In genomic region chr7:62463878-62464755, GRCm38 (mm10) we compare ENCODE assay signal across 8 mouse cellular contexts. TPM values are rescaled to one million over a fixed set of nuclear protein-coding genes. Genes with fewer than 3 reads are reported as not detected.
A peak's percentile ranks its signal among the peaks of the same experiment; 100 is the strongest.
DNase-seq lines count a peak whose midpoint lies in the region; TF ChIP-seq lines count a peak whose summit lies in the region.

TSS of gene Peg12 (minus strand) at chr7:62464510.

- peak; percentile 12; the same call in 1 of the 2 replicates for TF ChIP-seq CTCF in liver, adult 2 months (IDR thresholded peaks at IDR 0.05; ENCODE audit: low read depth, low read length)

- H3K4me3 ChIP-seq in liver, adult 2 months (ENCODE audit: insufficient read depth, low read depth, low read length) = peak within 1 kb of the TSS; percentile 54; the same call in 1 of the 2 replicates
- peak within 1 kb of the TSS; percentile 32 for H3K4me3 ChIP-seq in myocyte

- no peaks in the 10 kb centered on the region for H3K79me2 ChIP-seq in liver, adult 2 months (ENCODE audit: control insufficient read depth, insufficient read depth, low read length)
- no peaks in the 10 kb centered on the region for H3K79me2 ChIP-seq in myocyte (ENCODE audit: control insufficient read depth, insufficient read depth)

- DNase-seq in spleen, adult 18-20 months = peak; percentile 22 to 30
- DNase-seq in spleen, adult 12 weeks (ENCODE audit: low spot score) = no peak
- peak; percentile 75 for DNase-seq in embryo, embryonic 9.5 days (ENCODE audit: extremely low spot score)
- peak; percentile 48 for DNase-seq in heart, adult 8-10 months (ENCODE audit: low spot score)
- DNase-seq in kidney, adult 8-10 months = peak; percentile 23 to 35
- DNase-seq in liver, adult 2 months (ENCODE audit: extremely low read depth, low read depth, low spot score) = peak; percentile 47
- DNase-seq in telencephalon, adult 2 months (ENCODE audit: low read depth, low spot score) = peak; percentile 16

- H3K9ac ChIP-seq in liver, adult 2 months (ENCODE audit: low read depth, low read length) = peak within 1 kb of the TSS; percentile 60

- 24% methylated on average over 80 of the region's 82 CpGs for WGBS in liver, adult 2 months

- peak within 1 kb of the TSS; percentile 83 for H3ac ChIP-seq in myocyte (ENCODE audit: control insufficient read depth, insufficient read length)

- no peak for TF ChIP-seq POLR2A in liver, adult 2 months (IDR thresholded peaks at IDR 0.05; ENCODE audit: extremely low read depth, insufficient read depth, low read length)
- no peak for TF ChIP-seq POLR2A in myocyte (IDR thresholded peaks at IDR 0.05; ENCODE audit: insufficient read length, low read depth)

- H3K27me3 ChIP-seq in liver, adult 2 months (ENCODE audit: control insufficient read depth, insufficient read depth, low read length) = peaks cover 8% of the 10 kb centered on the region
- H3K27me3 ChIP-seq in myocyte (ENCODE audit: control insufficient read depth, insufficient read depth, insufficient read length) = no peaks in the 10 kb centered on the region

- no peak within 1 kb of the TSS for H3K27ac ChIP-seq in liver, adult 2 months (replicated peaks; ENCODE audit: insufficient read depth, low read depth, low read length)

- no peaks in the 10 kb centered on the region for H3K4me1 ChIP-seq in liver, adult 2 months (ENCODE audit: control insufficient read depth, insufficient read depth, low read length)

- peak within 1 kb of the TSS; percentile 87 for H3K4me2 ChIP-seq in myocyte (ENCODE audit: low read depth)

- no peaks in the 10 kb centered on the region for H3K36me3 ChIP-seq in liver, adult 2 months (ENCODE audit: control insufficient read depth, insufficient read depth, low read length)
- H3K36me3 ChIP-seq in myocyte (ENCODE audit: control insufficient read depth, insufficient read depth) = no peaks in the 10 kb centered on the region

TF ChIP-seq in myocyte, 11 proteins besides CTCF, POLR2A, EP300 and RAD21:
- TF ChIP-seq MYOG (IDR thresholded peaks at IDR 0.05; ENCODE audit: control insufficient read depth in 1 of 3, insufficient read depth in 1 of 3, insufficient read length in 2 of 3, low read depth in 2 of 3) (no peak), SRF (IDR thresholded peaks at IDR 0.05; ENCODE audit: control insufficient read depth, insufficient read length, low read depth) (no peak), MYOD1 (IDR thresholded peaks at IDR 0.05; ENCODE audit: control insufficient read depth in 1 of 3, insufficient read length in 2 of 3, low read depth in 2 of 3) (no peak), REST (IDR thresholded peaks at IDR 0.05; ENCODE audit: insufficient read depth, insufficient read length) (no peak), POLR2AphosphoS2 (IDR thresholded peaks at IDR 0.05; ENCODE audit: insufficient read length, low read depth) (no peak), CEBPB (IDR thresholded peaks at IDR 0.05; ENCODE audit: insufficient read depth, poor library complexity, severe bottlenecking) (no peak), MAX (IDR thresholded peaks at IDR 0.05; ENCODE audit: low read depth) (no peak)

RNA-seq across cellular contexts. Expression of gene Peg12, which starts in this region (rescaled TPM):
- 1 to 10 TPM in 3 of 4 experiments, under 1 TPM in 1; 0.62 to 1.5 (median 1.2) TPM for total RNA-seq in heart, adult 8-10 months (2022)
- 0.28 and 0.34 TPM in 2 replicates for total RNA-seq in liver, adult 2 months (2014; rRNA removed)
- polyA plus RNA-seq in liver, adult 2 months (2012; rRNA removed) = 0.11 and 0.15 TPM in 2 replicates
- 1.5 TPM for polyA plus RNA-seq in myocyte (2012; fragmentation: generic; extraction: Trizol)

Comparison
In these comparisons a context has a peak if more than half of its experiments do, and no peak if none do; other contexts are left out.
1. Peak in DNase-seq, H3K4me3 ChIP-seq and H3K9ac ChIP-seq in liver, adult 2 months; RNA of the gene not detected or under 1 TPM.